Mouse (Mus musculus) forebrain, embryonic 16.5 days (tissue): ENCODE data around the gene Gsta1. TPM values are rescaled to one million over a fixed set of nuclear protein-coding genes. Genes with fewer than 3 reads are reported as not detected.
"Not testable (repeated sequence)": the region's sequence is repeated elsewhere in the genome, so short reads cannot be mapped to it uniquely, and the experiment has no call there.

Source experiments
- ATAC-seq: fragments of 200-750 bp; cut with Nextera tagmentation; 2 replicates; pipeline ENCODE4 v1.8.0; 2017; ENCODE audit warnings: mild to moderate bottlenecking, moderate library complexity
- H3K27ac ChIP-seq: fragments of 300-500 bp; sonication (generic); 2 replicates; pipeline ENCODE4 v1.5.1; 2014; ENCODE audit warnings: low read length, control low read depth
- H3K27me3 ChIP-seq: fragments of 300-500 bp; sonication (generic); replicated peaks from 2 replicates; pipeline ENCODE4 v1.6.1; 2014; ENCODE audit warnings: low read length; ENCODE audit not compliant: control insufficient read depth, insufficient read depth
- H3K36me3 ChIP-seq: fragments of 300-500 bp; sonication (generic); 2 replicates; pipeline ENCODE4 v1.6.1; 2014; ENCODE audit not compliant: control insufficient read depth, insufficient read depth
- H3K4me1 ChIP-seq: fragments of 300-500 bp; sonication (generic); replicated peaks from 2 replicates; pipeline ENCODE4 v1.6.1; 2014; ENCODE audit warnings: low read length; ENCODE audit not compliant: control insufficient read depth, insufficient read depth
- H3K4me2 ChIP-seq: fragments of 300-500 bp; sonication (generic); 2 replicates; pipeline ENCODE4 v1.6.1; 2014; ENCODE audit warnings: mild to moderate bottlenecking, low read length, control low read depth
- H3K4me3 ChIP-seq: fragments of 300-500 bp; sonication (generic); replicated peaks from 2 replicates; pipeline ENCODE4 v1.5.1; 2014; ENCODE audit warnings: mild to moderate bottlenecking, low read length, control low read depth
- H3K9ac ChIP-seq: fragments of 300-500 bp; sonication (generic); replicated peaks from 2 replicates; pipeline ENCODE4 v1.6.1; 2014; ENCODE audit warnings: low read depth, low read length, control low read depth
- H3K9me3 ChIP-seq: fragments of 300-500 bp; sonication (generic); 2 replicates; pipeline ENCODE4 v1.6.1; 2016; ENCODE audit warnings: low read length; ENCODE audit not compliant: control insufficient read depth
- WGBS: fragments of 180-500 bp; shearing (Covaris S2); extraction: QIAGEN DNeasy Blood & Tissue Kit; methylation state at CpG from one replicate; pipeline ENCODE4 v1.1.7; 2014; 5-methylcytosine and 5-hydroxymethylcytosine counted together
- polyA plus RNA-seq: library from polyadenylated mRNA; unstranded; fragments of >200 nt; fragmentation: Nextera tagmentation; extraction: Ambion mirVana; gene quantifications from 2 replicates; pipeline ENCODE4 v1.2.1, GENCODE M21; 2015

The Gsta1 gene
- polyA plus RNA-seq, 1 experiment from 2014 or later = not detected

GRCm38 (mm10) chr9:78282002-78282711, 51.7 kb downstream of the Gsta1 start:
- not testable (repeated sequence) for H3K4me2 ChIP-seq, H3K4me1 ChIP-seq, H3K4me3 ChIP-seq, H3K9ac ChIP-seq, ATAC-seq, H3K27ac ChIP-seq, H3K36me3 ChIP-seq, H3K27me3 ChIP-seq, H3K9me3 ChIP-seq
- 86% methylated on average over 4 of the region's 4 CpGs for WGBS

- not testable (repeated sequence) for H3K36me3 ChIP-seq, H3K4me3 ChIP-seq, ATAC-seq, H3K27ac ChIP-seq, H3K9me3 ChIP-seq, H3K9ac ChIP-seq, H3K27me3 ChIP-seq, H3K4me2 ChIP-seq, H3K4me1 ChIP-seq
- 88% methylated on average over 1 of the region's 1 CpGs for WGBS
Observed at GRCm38 (mm10) chr9:78289063-78289462, 58.6 kb downstream of the Gsta1 start.

- not testable (repeated sequence) for H3K4me2 ChIP-seq, H3K4me3 ChIP-seq, H3K27me3 ChIP-seq, H3K4me1 ChIP-seq, H3K27ac ChIP-seq, ATAC-seq, H3K9me3 ChIP-seq, H3K9ac ChIP-seq, H3K36me3 ChIP-seq
- WGBS = 84% methylated on average over 3 of the region's 3 CpGs
Observed at GRCm38 (mm10) chr9:78289723-78290122, 59.3 kb downstream of the Gsta1 start, which contains the start of gene Gm10639. Gm10639 (plus strand) TSS chr9:78289923.

Other genes starting within 250 kb of the Gsta1 start
- not detected in 2 replicates for gene Gcm1, start 178.7 kb upstream of the Gsta1 start, polyA plus RNA-seq
- 56.9 and 60.2 TPM in 2 replicates for gene Fbxo9, start 121.6 kb upstream of the Gsta1 start, polyA plus RNA-seq
- gene Ick, start 121.5 kb upstream of the Gsta1 start, polyA plus RNA-seq = 39.4 and 40.4 TPM in 2 replicates
- gene Gsta4, start 47.9 kb upstream of the Gsta1 start, polyA plus RNA-seq = 11.9 and 14.9 TPM in 2 replicates
- not detected in 2 replicates for gene Gm3776, start 26.5 kb downstream of the Gsta1 start, polyA plus RNA-seq
- not detected in 2 replicates for gene Gm10639, start 59.3 kb downstream of the Gsta1 start, polyA plus RNA-seq
- gene Omt2a, start 84.1 kb downstream of the Gsta1 start, polyA plus RNA-seq = not detected in 2 replicates
- gene Omt2b, start 96.9 kb downstream of the Gsta1 start, polyA plus RNA-seq = not detected in 2 replicates
- gene Gsta2, start 125.1 kb downstream of the Gsta1 start, polyA plus RNA-seq = not detected in 2 replicates
- gene Dppa5a, start 137.5 kb downstream of the Gsta1 start, polyA plus RNA-seq = 1.9 and 3.8 TPM in 2 replicates
- gene Ooep, start 148.1 kb downstream of the Gsta1 start, polyA plus RNA-seq = 2.4 and 4.0 TPM in 2 replicates
- gene Ddx43, start 165.1 kb downstream of the Gsta1 start, polyA plus RNA-seq = 0.25 and 0.30 TPM in 2 replicates
- 0.54 and 0.84 TPM in 2 replicates for gene Cgas, start 212.6 kb downstream of the Gsta1 start, polyA plus RNA-seq
- 30.7 and 31.1 TPM in 2 replicates for gene Mto1, start 217.6 kb downstream of the Gsta1 start, polyA plus RNA-seq
- gene Gm17324, start 218.1 kb downstream of the Gsta1 start, polyA plus RNA-seq = 1.0 and 1.3 TPM in 2 replicates